Mouse (Mus musculus): ENCODE results near the gene Golga7b. TPM values are rescaled to one million over a fixed set of nuclear protein-coding genes. Genes with fewer than 3 reads are reported as not detected.
A peak's percentile ranks its signal among the peaks of the same experiment; 100 is the strongest.

Gene Golga7b
- polyA plus RNA-seq, 1 experiment from 2014 or later, result 13.8 TPM

DNA sequence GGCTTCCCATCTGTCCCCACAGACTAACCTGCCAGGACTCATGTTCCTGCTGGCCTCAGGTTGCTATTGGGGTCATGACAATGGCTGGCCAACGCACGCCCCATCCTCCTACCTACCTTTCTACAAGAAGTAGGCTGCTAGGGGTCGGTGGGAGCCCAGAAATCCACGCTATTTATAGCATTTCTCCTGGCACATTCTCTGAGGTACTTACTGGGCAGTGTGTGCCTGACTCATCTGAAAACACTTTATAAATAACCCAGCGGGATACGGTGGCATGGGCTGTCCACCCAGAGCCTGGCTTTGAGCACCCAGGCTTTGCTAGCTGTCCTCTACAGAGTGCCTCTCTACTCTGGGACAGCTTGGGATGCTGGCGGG lies 9.0 kb upstream of the Golga7b start:
- H3K9ac ChIP-seq (ENCODE audit: low read length), result no peak overlapping the region
- H3K27ac ChIP-seq (ENCODE audit: low read depth, low read length), result peak overlapping the region; percentile 22; the same call in 1 of the 2 replicates
- H3K27me3 ChIP-seq (replicated peaks; ENCODE audit: control insufficient read depth, insufficient read depth, low read length), result no peaks in the 10 kb centered on the region
- no peak overlapping the region for H3K4me2 ChIP-seq (ENCODE audit: low read length)
- DNase-seq (ENCODE audit: low spot score) (no peak), ATAC-seq (no peak)
- H3K36me3 ChIP-seq (ENCODE audit: control insufficient read depth, insufficient read depth, low read length), result no peaks in the 10 kb centered on the region
- H3K4me1 ChIP-seq (ENCODE audit: control insufficient read depth, insufficient read depth, low read length), result peaks cover 4% of the 10 kb centered on the region; the same call in 1 of the 2 replicates
- no peak overlapping the region for H3K4me3 ChIP-seq (ENCODE audit: low read depth, low read length)
- 73% methylated on average over 7 of the region's 7 CpGs for WGBS
- no peaks in the 10 kb centered on the region for H3K9me3 ChIP-seq (replicated peaks; ENCODE audit: control insufficient read depth, low read length)

GRCm38 (mm10) chr19:42240881-42241280 lies 6.5 kb upstream of the Golga7b start:
- Histone ChIP-seq H3K4me2 (ENCODE audit: low read length) (no peak overlapping the region), H3K4me1 (ENCODE audit: control insufficient read depth, insufficient read depth, low read length) (peaks cover 4% of the 10 kb centered on the region; the same call in 1 of the 2 replicates), H3K9me3 (replicated peaks; ENCODE audit: control insufficient read depth, low read length) (no peaks in the 10 kb centered on the region), H3K36me3 (ENCODE audit: control insufficient read depth, insufficient read depth, low read length) (no peaks in the 10 kb centered on the region), H3K27ac (ENCODE audit: low read depth, low read length) (no peak overlapping the region), H3K27me3 (replicated peaks; ENCODE audit: control insufficient read depth, insufficient read depth, low read length) (no peaks in the 10 kb centered on the region), H3K9ac (ENCODE audit: low read length) (no peak overlapping the region), H3K4me3 (ENCODE audit: low read depth, low read length) (no peak overlapping the region)
- DNase-seq (ENCODE audit: low spot score), result no peak
- no peak for ATAC-seq
- 52% methylated on average over 8 of the region's 8 CpGs for WGBS

DNA sequence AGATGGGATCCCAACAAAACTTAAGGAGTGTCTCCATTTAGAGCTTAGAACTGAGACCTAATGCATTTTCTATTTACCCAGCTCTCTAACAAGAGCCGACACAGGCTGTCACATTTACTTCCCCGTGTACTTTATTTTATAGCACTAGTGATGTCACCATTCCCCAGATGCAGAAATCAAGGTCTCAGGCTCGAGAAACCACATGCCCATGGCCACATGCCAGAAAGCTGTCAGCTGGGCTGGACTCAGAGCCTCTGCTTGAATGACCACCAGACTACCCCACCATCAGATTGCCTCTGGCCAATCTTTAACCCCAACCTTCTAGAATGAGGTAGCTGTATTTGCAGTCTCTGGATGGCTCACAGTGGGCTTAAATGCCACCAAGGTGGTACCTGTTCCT lies 4.0 kb upstream of the Golga7b start:
- WGBS, result 70% methylated on average over 3 of the region's 3 CpGs
- Histone ChIP-seq H3K4me1 (ENCODE audit: control insufficient read depth, insufficient read depth, low read length) (no peaks in the 10 kb centered on the region), H3K27ac (ENCODE audit: low read depth, low read length) (no peak overlapping the region), H3K9me3 (replicated peaks; ENCODE audit: control insufficient read depth, low read length) (no peaks in the 10 kb centered on the region), H3K9ac (ENCODE audit: low read length) (no peak overlapping the region), H3K4me2 (ENCODE audit: low read length) (no peak overlapping the region), H3K36me3 (ENCODE audit: control insufficient read depth, insufficient read depth, low read length) (no peaks in the 10 kb centered on the region), H3K27me3 (replicated peaks; ENCODE audit: control insufficient read depth, insufficient read depth, low read length) (no peaks in the 10 kb centered on the region), H3K4me3 (ENCODE audit: low read depth, low read length) (no peak overlapping the region)
- no peak for ATAC-seq
- DNase-seq (ENCODE audit: low spot score), result no peak

- ATAC-seq (no peak), DNase-seq (ENCODE audit: low spot score) (no peak)
- Histone ChIP-seq H3K4me1 (ENCODE audit: control insufficient read depth, insufficient read depth, low read length) (no peaks in the 10 kb centered on the region), H3K9me3 (replicated peaks; ENCODE audit: control insufficient read depth, low read length) (no peaks in the 10 kb centered on the region), H3K9ac (ENCODE audit: low read length) (no peak overlapping the region), H3K27me3 (replicated peaks; ENCODE audit: control insufficient read depth, insufficient read depth, low read length) (no peaks in the 10 kb centered on the region), H3K4me3 (ENCODE audit: low read depth, low read length) (no peak overlapping the region), H3K27ac (ENCODE audit: low read depth, low read length) (no peak overlapping the region), H3K4me2 (ENCODE audit: low read length) (no peak overlapping the region), H3K36me3 (ENCODE audit: control insufficient read depth, insufficient read depth, low read length) (no peaks in the 10 kb centered on the region)
- WGBS, result 51% methylated on average over 5 of the region's 5 CpGs
These were observed 748 bp upstream of the Golga7b start for GRCm38 (mm10) chr19:42246626-42247025.

DNA sequence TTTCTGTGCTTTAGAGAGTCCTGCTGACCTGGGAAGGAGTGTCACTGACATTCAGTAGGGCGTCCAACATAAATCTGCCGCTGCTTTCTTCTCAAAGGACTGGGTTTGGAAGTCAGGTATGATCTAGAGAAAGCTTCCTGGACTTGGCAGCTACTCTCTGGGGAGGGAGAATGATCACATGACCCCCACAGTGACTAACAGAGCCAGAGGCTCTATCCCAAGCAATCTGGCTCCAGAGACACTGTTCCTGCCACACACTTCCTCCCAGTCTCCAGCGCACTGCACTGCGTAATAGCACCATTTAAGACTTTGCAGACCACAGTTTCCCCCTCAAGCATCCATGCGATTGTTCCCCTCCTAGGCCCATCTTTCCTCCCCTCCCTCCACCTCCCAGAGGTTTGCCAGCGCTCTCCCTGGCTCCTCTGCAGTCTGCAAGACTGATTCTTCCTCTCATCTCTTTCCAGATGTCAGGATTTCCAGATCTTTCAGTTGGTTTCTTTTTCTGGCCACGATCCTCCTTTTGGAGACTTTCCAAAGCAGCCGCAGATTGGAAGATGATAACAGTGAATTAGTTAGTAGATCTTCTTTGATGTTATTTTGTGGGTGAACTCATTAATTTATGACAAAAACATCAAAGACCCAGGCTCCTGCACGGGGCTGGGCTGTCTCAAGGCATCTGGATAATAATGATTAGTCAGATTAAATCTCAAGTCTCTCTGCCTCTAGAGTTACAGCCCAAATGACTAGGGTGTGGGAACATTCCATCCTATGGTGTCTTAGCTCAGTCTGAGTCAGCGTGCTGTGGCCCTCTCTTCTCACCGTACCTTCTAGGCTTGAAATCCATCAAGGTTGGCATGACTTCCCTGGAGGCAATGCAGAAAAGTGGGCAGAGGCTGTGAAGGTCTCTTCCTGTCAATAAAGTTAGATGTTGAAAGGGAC lies 2.9 kb downstream of the Golga7b start:
- no peaks in the 10 kb centered on the region for H3K9me3 ChIP-seq (replicated peaks; ENCODE audit: control insufficient read depth, low read length)
- 61% methylated on average over 11 of the region's 11 CpGs for WGBS
- H3K4me3 ChIP-seq (ENCODE audit: low read depth, low read length), result no peak overlapping the region
- H3K9ac ChIP-seq (ENCODE audit: low read length), result no peak overlapping the region
- no peak for DNase-seq (ENCODE audit: low spot score)
- H3K27ac ChIP-seq (ENCODE audit: low read depth, low read length), result no peak overlapping the region
- H3K4me1 ChIP-seq (ENCODE audit: control insufficient read depth, insufficient read depth, low read length), result peaks cover 5% of the 10 kb centered on the region; the same call in 1 of the 2 replicates
- H3K36me3 ChIP-seq (ENCODE audit: control insufficient read depth, insufficient read depth, low read length), result no peaks in the 10 kb centered on the region
- ATAC-seq, result no peak
- peaks cover 11% of the 10 kb centered on the region for H3K27me3 ChIP-seq (replicated peaks; ENCODE audit: control insufficient read depth, insufficient read depth, low read length)
- H3K4me2 ChIP-seq (ENCODE audit: low read length), result no peak overlapping the region

- Histone ChIP-seq H3K4me2 (ENCODE audit: low read length) (peak overlapping the region; percentile 67), H3K27ac (ENCODE audit: low read depth, low read length) (peak overlapping the region; percentile 48; the same call in 1 of the 2 replicates), H3K4me3 (ENCODE audit: low read depth, low read length) (peak overlapping the region; percentile 55), H3K9me3 (replicated peaks; ENCODE audit: control insufficient read depth, low read length) (no peaks in the 10 kb centered on the region), H3K36me3 (ENCODE audit: control insufficient read depth, insufficient read depth, low read length) (no peaks in the 10 kb centered on the region), H3K27me3 (replicated peaks; ENCODE audit: control insufficient read depth, insufficient read depth, low read length) (peaks cover 11% of the 10 kb centered on the region), H3K9ac (ENCODE audit: low read length) (peak overlapping the region; percentile 79), H3K4me1 (ENCODE audit: control insufficient read depth, insufficient read depth, low read length) (peaks cover 19% of the 10 kb centered on the region)
- WGBS, result under 1% methylated on average over 14 of the region's 23 CpGs
- peak; percentile 83 for ATAC-seq
- peak; percentile 72 for DNase-seq (ENCODE audit: low spot score)
These were observed 8.0 kb downstream of the Golga7b start for GRCm38 (mm10) chr19:42255438-42255783.

GRCm38 (mm10) chr19:42255784-42256610 lies 8.6 kb downstream of the Golga7b start:
- WGBS, result 2% methylated on average over 32 of the region's 42 CpGs
- DNase-seq (ENCODE audit: low spot score), result peak; percentile 81
- H3K9ac ChIP-seq (ENCODE audit: low read length), result peak overlapping the region; percentile 79
- peaks cover 19% of the 10 kb centered on the region for H3K4me1 ChIP-seq (ENCODE audit: control insufficient read depth, insufficient read depth, low read length)
- peaks cover 11% of the 10 kb centered on the region for H3K27me3 ChIP-seq (replicated peaks; ENCODE audit: control insufficient read depth, insufficient read depth, low read length)
- H3K36me3 ChIP-seq (ENCODE audit: control insufficient read depth, insufficient read depth, low read length), result no peaks in the 10 kb centered on the region
- peak; percentile 82 for ATAC-seq
- H3K4me3 ChIP-seq (ENCODE audit: low read depth, low read length), result peak overlapping the region; percentile 55
- H3K4me2 ChIP-seq (ENCODE audit: low read length), result peak overlapping the region; percentile 67
- no peaks in the 10 kb centered on the region for H3K9me3 ChIP-seq (replicated peaks; ENCODE audit: control insufficient read depth, low read length)
- H3K27ac ChIP-seq (ENCODE audit: low read depth, low read length), result peak overlapping the region; percentile 48

DNA sequence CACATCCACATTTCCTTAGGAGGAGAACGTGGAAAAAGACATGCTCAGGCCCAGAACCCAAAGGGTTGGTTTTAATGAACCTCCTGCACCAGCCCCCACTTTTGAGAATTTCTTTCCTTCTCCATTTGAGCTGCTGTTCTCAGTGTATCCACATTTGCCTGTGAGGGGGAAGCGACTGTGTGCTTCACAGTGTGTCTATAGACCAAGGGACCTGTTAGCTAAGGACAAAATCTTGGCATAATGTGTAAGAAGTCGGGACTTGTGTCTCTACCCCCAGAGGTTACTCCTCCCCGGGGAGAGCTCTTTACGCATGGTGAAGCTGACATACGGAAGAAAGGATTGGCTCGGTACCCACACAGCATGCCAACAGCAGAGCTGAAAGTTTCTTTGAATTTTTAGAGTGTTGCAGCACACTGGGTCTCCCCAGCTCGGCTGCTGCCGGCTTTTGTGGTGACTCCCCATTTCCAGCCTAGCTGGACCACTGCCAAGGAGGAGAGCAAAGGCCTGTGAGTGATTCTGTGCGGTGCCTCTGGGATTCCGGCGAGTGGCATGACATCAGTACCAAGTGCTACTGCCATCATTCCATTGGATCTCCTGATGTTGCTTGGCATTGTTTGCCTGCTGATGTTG lies 9.4 kb downstream of the Golga7b start:
- ATAC-seq (peak; percentile 32; the same call in 1 of the 2 replicates), DNase-seq (ENCODE audit: low spot score) (peak; percentile 79)
- Histone ChIP-seq H3K27me3 (replicated peaks; ENCODE audit: control insufficient read depth, insufficient read depth, low read length) (peaks cover 11% of the 10 kb centered on the region), H3K27ac (ENCODE audit: low read depth, low read length) (no peak overlapping the region), H3K4me3 (ENCODE audit: low read depth, low read length) (peak overlapping the region; percentile 55; the same call in 1 of the 2 replicates), H3K36me3 (ENCODE audit: control insufficient read depth, insufficient read depth, low read length) (no peaks in the 10 kb centered on the region), H3K9me3 (replicated peaks; ENCODE audit: control insufficient read depth, low read length) (no peaks in the 10 kb centered on the region), H3K9ac (ENCODE audit: low read length) (peak overlapping the region; percentile 79), H3K4me2 (ENCODE audit: low read length) (peak overlapping the region; percentile 67), H3K4me1 (ENCODE audit: control insufficient read depth, insufficient read depth, low read length) (peaks cover 19% of the 10 kb centered on the region)
- WGBS, result 30% methylated on average over 12 of the region's 12 CpGs
